Mouse (Mus musculus) C2C12 (cell line): ENCODE results near the gene Atp1b2.

Experiments used
- CEBPB ChIP-seq: IDR thresholded peaks from one replicate; pipeline ENCODE4 v1.6.1; 2011; ENCODE audit warnings: low read depth, mild to moderate bottlenecking, control low read depth, moderate library complexity
- CTCF ChIP-seq: IDR thresholded peaks from one replicate; pipeline ENCODE4 v1.5.1; 2011; ENCODE audit not compliant: control insufficient read depth, insufficient read depth, insufficient read length
- MAX ChIP-seq: IDR thresholded peaks from one replicate; pipeline ENCODE4 v1.6.1; 2011; ENCODE audit warnings: mild to moderate bottlenecking, control low read depth
- MYOD1 ChIP-seq: IDR thresholded peaks from one replicate; pipeline ENCODE4 v1.6.1; 2011; ENCODE audit warnings: low read depth; ENCODE audit not compliant: control insufficient read depth, insufficient read length
- MYOG ChIP-seq: IDR thresholded peaks from one replicate; pipeline ENCODE4 v1.6.1; 2011; ENCODE audit not compliant: control insufficient read depth, insufficient read length; ENCODE audit errors: extremely low read depth
- USF1 ChIP-seq: IDR thresholded peaks from one replicate; pipeline ENCODE4 v1.6.1; 2011; ENCODE audit warnings: low read depth, mild to moderate bottlenecking, control low read depth, moderate library complexity

DNA sequence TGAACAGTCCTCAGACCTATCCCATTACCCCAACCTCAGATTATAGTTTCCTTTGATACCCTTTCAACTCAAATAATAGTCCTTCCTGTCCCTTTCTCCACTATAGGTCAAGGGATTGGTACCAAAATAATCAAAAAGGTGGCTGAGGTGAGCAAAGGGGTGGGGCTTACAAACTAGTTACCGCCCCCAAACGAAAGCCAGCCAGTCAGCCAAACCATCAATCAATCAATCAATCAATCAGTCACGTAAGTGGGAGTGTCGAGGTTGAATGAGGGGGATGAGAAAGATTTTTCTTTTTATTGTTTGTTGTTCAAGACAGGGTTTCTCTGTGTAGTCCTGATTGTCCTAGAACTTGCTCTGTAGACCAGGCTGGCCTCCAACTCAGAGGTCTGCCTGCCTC is 17.3 kb upstream of the Atp1b2 start:
- no peak for TF ChIP-seq USF1
- TF ChIP-seq MYOD1: no peak
- TF ChIP-seq CTCF: no peak
- no peak for TF ChIP-seq MAX
- no peak for TF ChIP-seq CEBPB
- no peak for TF ChIP-seq MYOG
